Comparison of ENCODE assay signal across 22 mouse cellular contexts in genomic region chr6:5162052-5162451, GRCm38 (mm10). TPM values are rescaled to one million over a fixed set of nuclear protein-coding genes. Genes with fewer than 3 reads are reported as not detected.
DNase-seq lines count a peak whose midpoint lies in the region; ATAC-seq and TF ChIP-seq lines count a peak whose summit lies in the region.
"Had no signal": no experiment of that assay in that cellular context is flagged by ENCODE, and none has a peak within 500 bp of the region (broad histone marks: within the 10 kb centered on the region; RNA-seq: fewer than 3 reads in every experiment).

No protein-coding gene starts in this region.

- peaks cover 64% of the 10 kb centered on the region for H3K4me1 ChIP-seq in liver, embryonic 12.5 days
- peaks cover 7% of the 10 kb centered on the region for H3K4me1 ChIP-seq in lung, postnatal 0 days (ENCODE audit: insufficient read depth, low read depth, low read length)

- H3K9ac ChIP-seq in liver, embryonic 12.5 days, result no peak overlapping the region
- H3K9ac ChIP-seq in lung, postnatal 0 days (replicated peaks; ENCODE audit: low read depth), result no peak overlapping the region

- WGBS in liver, embryonic 12.5 days (ENCODE audit: insufficient replicate concordance), result 72% methylated on average over 6 of the region's 6 CpGs
- 51% methylated on average over 6 of the region's 6 CpGs for WGBS in lung, postnatal 0 days

- no peak for TF ChIP-seq CTCF in lung, postnatal 0 days (IDR thresholded peaks at IDR 0.05)

- ATAC-seq in liver, embryonic 12.5 days, result no peak
- peak; percentile 64 for ATAC-seq in lung, postnatal 0 days
- ATAC-seq: activated CD4-positive, CD25-positive, alpha-beta regulatory T cell, adult 4 months; CD4-positive, CD25-positive, alpha-beta regulatory T cell, adult 4 months; Patski had no signal

- no peak for DNase-seq in liver
- DNase-seq in lung, postnatal 0 days (ENCODE audit: low spot score), result peak; percentile 54
- no peak for DNase-seq in lung, adult 18-20 months
- peak; percentile 12 for DNase-seq in lung, postnatal 36 days
- DNase-seq in lung, postnatal 10 days, result no peak
- DNase-seq: adrenal gland, adult 2 months; adrenal gland, adult 8-10 months; adrenal gland, postnatal 10 days; adrenal gland, postnatal 14 days; adrenal gland, postnatal 25 days; adrenal gland, postnatal 36 days; B cell, adult 2 months; cerebellum, adult 11 months; cerebellum, adult 11-12 months; cerebellum, adult 18-20 months had no signal

- no peaks in the 10 kb centered on the region for H3K9me3 ChIP-seq in liver, embryonic 12.5 days (replicated peaks)
- no peaks in the 10 kb centered on the region for H3K9me3 ChIP-seq in lung, postnatal 0 days (ENCODE audit: low read length)
- H3K9me3 ChIP-seq: G1E had no signal

- no peak overlapping the region for H3K4me2 ChIP-seq in liver, embryonic 12.5 days
- no peak overlapping the region for H3K4me2 ChIP-seq in lung, postnatal 0 days (replicated peaks; ENCODE audit: low read depth, low read length)

- no peak overlapping the region for H3K4me3 ChIP-seq in liver, embryonic 12.5 days
- no peak overlapping the region for H3K4me3 ChIP-seq in lung, postnatal 0 days (ENCODE audit: low read depth, low read length)

- 0 out of 2 replicates have a peak overlapping the region, but pooled peaks have one; percentile 28 for H3K27ac ChIP-seq in liver, embryonic 12.5 days
- H3K27ac ChIP-seq in lung, postnatal 0 days (ENCODE audit: low read length), result no peak overlapping the region

- H3K27me3 ChIP-seq in liver, embryonic 12.5 days (replicated peaks), result no peaks in the 10 kb centered on the region
- no peaks in the 10 kb centered on the region for H3K27me3 ChIP-seq in lung, postnatal 0 days (replicated peaks; ENCODE audit: insufficient read depth, low read length)
- H3K27me3 ChIP-seq: CH12.LX, Patski had no signal

- TF ChIP-seq EP300 in lung, postnatal 0 days (IDR thresholded peaks at IDR 0.05), result peak; percentile 20; the same call in 1 of the 2 replicates

- H3K36me3 ChIP-seq in liver, embryonic 12.5 days, result peaks cover 8% of the 10 kb centered on the region; the same call in 1 of the 2 replicates
- no peaks in the 10 kb centered on the region for H3K36me3 ChIP-seq in lung, postnatal 0 days (ENCODE audit: insufficient read depth, low read length)
- H3K36me3 ChIP-seq: G1E had no signal

RNA-seq across cellular contexts. Expression of gene Pon1, which starts 31.7 kb away (rescaled TPM):
- polyA plus RNA-seq in liver, embryonic 12.5 days (2016; fragmentation: Nextera tagmentation; extraction: Ambion mirVana), result 0.66 and 0.98 TPM in 2 replicates
- 25.0 and 40.6 TPM in 2 replicates for polyA plus RNA-seq in lung, postnatal 0 days (2015; fragmentation: Nextera tagmentation; extraction: Ambion mirVana)
- polyA plus RNA-seq: activated CD4-positive, CD25-positive, alpha-beta regulatory T cell, adult 4 months; C2C12; CD4-positive, CD25-positive, alpha-beta regulatory T cell, adult 4 months; G1E; Patski had no signal

Comparison
In these comparisons a context has a peak if more than half of its experiments do, and no peak if none do; other contexts are left out.
1. DNase-seq: peak in lung, postnatal 0 days (single experiment) and lung, postnatal 36 days (single experiment); none in liver (single experiment), lung, adult 18-20 months (0 of 2) and lung, postnatal 10 days (single experiment).
2. RNA of gene Pon1, which starts 31.7 kb away (polyA plus RNA-seq): 25.0 to 40.6 TPM in lung, postnatal 0 days; 0.66 to 0.98 TPM in liver, embryonic 12.5 days; every median in the first group is over 10 times any median in the second.